Mouse (Mus musculus): ENCODE measurements around the gene Txndc2. TPM values are rescaled to one million over a fixed set of nuclear protein-coding genes. Genes with fewer than 3 reads are reported as not detected.

Txndc2 gene
- polyA plus RNA-seq (2012; rRNA removed): 0.16 and 0.21 TPM in 2 replicates

GRCm38 (mm10) chr17:65641734-65642218, at the start of gene Txndc2:
Gene Txndc2 (minus strand): TSS chr17:65642168.
- 90% methylated on average over 11 of the region's 11 CpGs for WGBS
- Histone ChIP-seq H3K4me1 (ENCODE audit: control insufficient read depth, insufficient read depth, low read length) (peaks cover 5% of the 10 kb centered on the region; the same call in 1 of the 2 replicates), H3K4me3 (replicated peaks; ENCODE audit: insufficient read depth, low read depth, low read length) (no peak within 1 kb of the TSS), H3K27me3 (ENCODE audit: control insufficient read depth, insufficient read depth, low read length) (no peaks in the 10 kb centered on the region), H3K27ac (ENCODE audit: insufficient read depth, low read length) (no peak within 1 kb of the TSS)
- TF ChIP-seq CTCF (IDR thresholded peaks at IDR 0.05; ENCODE audit: borderline replicate concordance, insufficient read depth, low read depth, low read length) (no peak), POLR2A (IDR thresholded peaks at IDR 0.05; ENCODE audit: borderline replicate concordance, insufficient read depth, low read length) (no peak)
- DNase-seq: no peak

- no peak overlapping the region for H3K4me3 ChIP-seq (replicated peaks; ENCODE audit: insufficient read depth, low read depth, low read length)
- peak; percentile 83 to 95 for DNase-seq
- WGBS: 5% methylated on average over 2 of the region's 2 CpGs
- peaks cover 13% of the 10 kb centered on the region for H3K4me1 ChIP-seq (ENCODE audit: control insufficient read depth, insufficient read depth, low read length)
- TF ChIP-seq CTCF (IDR thresholded peaks at IDR 0.05; ENCODE audit: borderline replicate concordance, insufficient read depth, low read depth, low read length) (no peak), POLR2A (IDR thresholded peaks at IDR 0.05; ENCODE audit: borderline replicate concordance, insufficient read depth, low read length) (no peak)
- H3K27ac ChIP-seq (ENCODE audit: insufficient read depth, low read length): peak overlapping the region; percentile 73; the same call in 1 of the 2 replicates
- H3K27me3 ChIP-seq (ENCODE audit: control insufficient read depth, insufficient read depth, low read length): no peaks in the 10 kb centered on the region
These were observed 41.8 kb upstream of the Txndc2 start for GRCm38 (mm10) chr17:65683731-65684130.

GRCm38 (mm10) chr17:65683316-65683715, 41.3 kb upstream of the Txndc2 start:
- H3K4me3 ChIP-seq (replicated peaks; ENCODE audit: insufficient read depth, low read depth, low read length): no peak overlapping the region
- TF ChIP-seq POLR2A (IDR thresholded peaks at IDR 0.05; ENCODE audit: borderline replicate concordance, insufficient read depth, low read length) (no peak), CTCF (IDR thresholded peaks at IDR 0.05; ENCODE audit: borderline replicate concordance, insufficient read depth, low read depth, low read length) (no peak)
- peaks cover 13% of the 10 kb centered on the region for H3K4me1 ChIP-seq (ENCODE audit: control insufficient read depth, insufficient read depth, low read length)
- DNase-seq: peak in 1 of 2 experiments; percentile 43
- 5% methylated on average over 3 of the region's 3 CpGs for WGBS
- H3K27me3 ChIP-seq (ENCODE audit: control insufficient read depth, insufficient read depth, low read length): no peaks in the 10 kb centered on the region
- H3K27ac ChIP-seq (ENCODE audit: insufficient read depth, low read length): peak overlapping the region; percentile 73; the same call in 1 of the 2 replicates

GRCm38 (mm10) chr17:65682071-65682680, 40.2 kb upstream of the Txndc2 start:
- 91% methylated on average over 5 of the region's 5 CpGs for WGBS
- Histone ChIP-seq H3K27ac (ENCODE audit: insufficient read depth, low read length) (no peak overlapping the region), H3K4me1 (ENCODE audit: control insufficient read depth, insufficient read depth, low read length) (peaks cover 13% of the 10 kb centered on the region), H3K4me3 (replicated peaks; ENCODE audit: insufficient read depth, low read depth, low read length) (no peak overlapping the region), H3K27me3 (ENCODE audit: control insufficient read depth, insufficient read depth, low read length) (no peaks in the 10 kb centered on the region)
- TF ChIP-seq POLR2A (IDR thresholded peaks at IDR 0.05; ENCODE audit: borderline replicate concordance, insufficient read depth, low read length) (no peak), CTCF (IDR thresholded peaks at IDR 0.05; ENCODE audit: borderline replicate concordance, insufficient read depth, low read depth, low read length) (no peak)
- no peak for DNase-seq

GRCm38 (mm10) chr17:65681516-65681915, 39.5 kb upstream of the Txndc2 start:
- no peak for TF ChIP-seq POLR2A (IDR thresholded peaks at IDR 0.05; ENCODE audit: borderline replicate concordance, insufficient read depth, low read length)
- WGBS: 93% methylated on average over 6 of the region's 6 CpGs
- Histone ChIP-seq H3K27ac (ENCODE audit: insufficient read depth, low read length) (no peak overlapping the region), H3K4me3 (replicated peaks; ENCODE audit: insufficient read depth, low read depth, low read length) (no peak overlapping the region), H3K4me1 (ENCODE audit: control insufficient read depth, insufficient read depth, low read length) (peaks cover 13% of the 10 kb centered on the region), H3K27me3 (ENCODE audit: control insufficient read depth, insufficient read depth, low read length) (no peaks in the 10 kb centered on the region)
- DNase-seq: no peak

GRCm38 (mm10) chr17:65680801-65681412, 38.9 kb upstream of the Txndc2 start:
- TF ChIP-seq CTCF (IDR thresholded peaks at IDR 0.05; ENCODE audit: borderline replicate concordance, insufficient read depth, low read depth, low read length) (no peak), POLR2A (IDR thresholded peaks at IDR 0.05; ENCODE audit: borderline replicate concordance, insufficient read depth, low read length) (no peak)
- no peak for DNase-seq
- no peak overlapping the region for H3K27ac ChIP-seq (ENCODE audit: insufficient read depth, low read length)
- no peak overlapping the region for H3K4me3 ChIP-seq (replicated peaks; ENCODE audit: insufficient read depth, low read depth, low read length)
- WGBS: 86% methylated on average over 2 of the region's 2 CpGs
- no peaks in the 10 kb centered on the region for H3K27me3 ChIP-seq (ENCODE audit: control insufficient read depth, insufficient read depth, low read length)
- peaks cover 13% of the 10 kb centered on the region for H3K4me1 ChIP-seq (ENCODE audit: control insufficient read depth, insufficient read depth, low read length)

GRCm38 (mm10) chr17:65679806-65680446, 38.0 kb upstream of the Txndc2 start:
- DNase-seq: no peak
- Histone ChIP-seq H3K4me3 (replicated peaks; ENCODE audit: insufficient read depth, low read depth, low read length) (no peak overlapping the region), H3K4me1 (ENCODE audit: control insufficient read depth, insufficient read depth, low read length) (peaks cover 13% of the 10 kb centered on the region), H3K27me3 (ENCODE audit: control insufficient read depth, insufficient read depth, low read length) (no peaks in the 10 kb centered on the region), H3K27ac (ENCODE audit: insufficient read depth, low read length) (no peak overlapping the region)
- 85% methylated on average over 14 of the region's 14 CpGs for WGBS
- no peak for TF ChIP-seq POLR2A (IDR thresholded peaks at IDR 0.05; ENCODE audit: borderline replicate concordance, insufficient read depth, low read length)
- no peak for TF ChIP-seq CTCF (IDR thresholded peaks at IDR 0.05; ENCODE audit: borderline replicate concordance, insufficient read depth, low read depth, low read length)
